Mouse (Mus musculus): ENCODE data around the gene Gas6. TPM values are rescaled to one million over a fixed set of nuclear protein-coding genes. Genes with fewer than 3 reads are reported as not detected.

Gas6 gene
- polyA plus RNA-seq, 1 experiment from 2014 or later, result 9.3 TPM

- TF ChIP-seq EP300 (IDR thresholded peaks at IDR 0.05; ENCODE audit: low read depth), result no peak
- no peak for TF ChIP-seq CTCF (IDR thresholded peaks at IDR 0.05; ENCODE audit: low read depth)
- Histone ChIP-seq H3K9ac (replicated peaks) (no peak overlapping the region), H3K4me2 (ENCODE audit: low read depth, low read length) (no peak overlapping the region), H3K36me3 (replicated peaks; ENCODE audit: insufficient read depth, low read length) (no peaks in the 10 kb centered on the region), H3K4me1 (ENCODE audit: insufficient read depth) (peaks cover 8% of the 10 kb centered on the region; the same call in 1 of the 2 replicates), H3K27me3 (ENCODE audit: insufficient read depth, low read length) (no peaks in the 10 kb centered on the region), H3K27ac (ENCODE audit: low read depth) (no peak overlapping the region), H3K4me3 (ENCODE audit: low read depth, low read length) (no peak overlapping the region), H3K9me3 (ENCODE audit: low read length) (peaks cover 5% of the 10 kb centered on the region; the same call in 1 of the 2 replicates)
- DNase-seq (no peak), ATAC-seq (no peak)
- WGBS (ENCODE audit: insufficient replicate concordance), result 72% methylated on average over 17 of the region's 17 CpGs
Measured at GRCm38 (mm10) chr8:13461085-13461765, 33.1 kb downstream of the Gas6 start.

GRCm38 (mm10) chr8:13459431-13459830 is 34.9 kb downstream of the Gas6 start:
- TF ChIP-seq CTCF (IDR thresholded peaks at IDR 0.05; ENCODE audit: low read depth) (no peak), EP300 (IDR thresholded peaks at IDR 0.05; ENCODE audit: low read depth) (no peak)
- Histone ChIP-seq H3K4me2 (ENCODE audit: low read depth, low read length) (no peak overlapping the region), H3K9ac (replicated peaks) (no peak overlapping the region), H3K36me3 (replicated peaks; ENCODE audit: insufficient read depth, low read length) (no peaks in the 10 kb centered on the region), H3K9me3 (ENCODE audit: low read length) (peaks cover 5% of the 10 kb centered on the region; the same call in 1 of the 2 replicates), H3K4me3 (ENCODE audit: low read depth, low read length) (no peak overlapping the region), H3K27me3 (ENCODE audit: insufficient read depth, low read length) (no peaks in the 10 kb centered on the region), H3K27ac (ENCODE audit: low read depth) (no peak overlapping the region), H3K4me1 (ENCODE audit: insufficient read depth) (peaks cover 8% of the 10 kb centered on the region; the same call in 1 of the 2 replicates)
- no peak for DNase-seq
- ATAC-seq, result no peak
- 88% methylated on average over 4 of the region's 4 CpGs for WGBS (ENCODE audit: insufficient replicate concordance)

- Histone ChIP-seq H3K9me3 (ENCODE audit: low read length) (peaks cover 5% of the 10 kb centered on the region; the same call in 1 of the 2 replicates), H3K4me2 (ENCODE audit: low read depth, low read length) (no peak overlapping the region), H3K36me3 (replicated peaks; ENCODE audit: insufficient read depth, low read length) (no peaks in the 10 kb centered on the region), H3K27me3 (ENCODE audit: insufficient read depth, low read length) (no peaks in the 10 kb centered on the region), H3K27ac (ENCODE audit: low read depth) (no peak overlapping the region), H3K4me1 (ENCODE audit: insufficient read depth) (no peaks in the 10 kb centered on the region), H3K9ac (replicated peaks) (no peak overlapping the region), H3K4me3 (ENCODE audit: low read depth, low read length) (no peak overlapping the region)
- DNase-seq (peak; percentile 50), ATAC-seq (no peak)
- WGBS (ENCODE audit: insufficient replicate concordance), result 18% methylated on average over 2 of the region's 2 CpGs
- peak; percentile 72 for TF ChIP-seq CTCF (IDR thresholded peaks at IDR 0.05; ENCODE audit: low read depth)
- no peak for TF ChIP-seq EP300 (IDR thresholded peaks at IDR 0.05; ENCODE audit: low read depth)
Measured at GRCm38 (mm10) chr8:13455295-13455694, 39.0 kb downstream of the Gas6 start.

GRCm38 (mm10) chr8:13454341-13455113 is 39.8 kb downstream of the Gas6 start:
- Histone ChIP-seq H3K4me3 (ENCODE audit: low read depth, low read length) (no peak overlapping the region), H3K36me3 (replicated peaks; ENCODE audit: insufficient read depth, low read length) (no peaks in the 10 kb centered on the region), H3K27me3 (ENCODE audit: insufficient read depth, low read length) (no peaks in the 10 kb centered on the region), H3K4me1 (ENCODE audit: insufficient read depth) (no peaks in the 10 kb centered on the region), H3K9me3 (ENCODE audit: low read length) (peaks cover 5% of the 10 kb centered on the region; the same call in 1 of the 2 replicates), H3K4me2 (ENCODE audit: low read depth, low read length) (no peak overlapping the region), H3K27ac (ENCODE audit: low read depth) (no peak overlapping the region), H3K9ac (replicated peaks) (no peak overlapping the region)
- no peak for DNase-seq
- ATAC-seq, result no peak
- 65% methylated on average over 8 of the region's 8 CpGs for WGBS (ENCODE audit: insufficient replicate concordance)
- TF ChIP-seq CTCF (IDR thresholded peaks at IDR 0.05; ENCODE audit: low read depth) (no peak), EP300 (IDR thresholded peaks at IDR 0.05; ENCODE audit: low read depth) (no peak)

- Histone ChIP-seq H3K27me3 (ENCODE audit: insufficient read depth, low read length) (no peaks in the 10 kb centered on the region), H3K9me3 (ENCODE audit: low read length) (peaks cover 3% of the 10 kb centered on the region; the same call in 1 of the 2 replicates), H3K27ac (ENCODE audit: low read depth) (no peak overlapping the region), H3K4me3 (ENCODE audit: low read depth, low read length) (no peak overlapping the region), H3K4me1 (ENCODE audit: insufficient read depth) (no peaks in the 10 kb centered on the region), H3K9ac (replicated peaks) (no peak overlapping the region), H3K4me2 (ENCODE audit: low read depth, low read length) (no peak overlapping the region), H3K36me3 (replicated peaks; ENCODE audit: insufficient read depth, low read length) (no peaks in the 10 kb centered on the region)
- DNase-seq (no peak), ATAC-seq (peak; percentile 74)
- TF ChIP-seq CTCF (IDR thresholded peaks at IDR 0.05; ENCODE audit: low read depth) (no peak), EP300 (IDR thresholded peaks at IDR 0.05; ENCODE audit: low read depth) (no peak)
- 45% methylated on average over 6 of the region's 6 CpGs for WGBS (ENCODE audit: insufficient replicate concordance)
Measured at GRCm38 (mm10) chr8:13451747-13452277, 42.5 kb downstream of the Gas6 start.

- Histone ChIP-seq H3K9me3 (ENCODE audit: low read length) (no peaks in the 10 kb centered on the region), H3K27me3 (ENCODE audit: insufficient read depth, low read length) (no peaks in the 10 kb centered on the region), H3K36me3 (replicated peaks; ENCODE audit: insufficient read depth, low read length) (no peaks in the 10 kb centered on the region), H3K4me3 (ENCODE audit: low read depth, low read length) (no peak overlapping the region), H3K9ac (replicated peaks) (no peak overlapping the region), H3K27ac (ENCODE audit: low read depth) (no peak overlapping the region), H3K4me2 (ENCODE audit: low read depth, low read length) (no peak overlapping the region), H3K4me1 (ENCODE audit: insufficient read depth) (no peaks in the 10 kb centered on the region)
- no peak for ATAC-seq
- 51% methylated on average over 4 of the region's 4 CpGs for WGBS (ENCODE audit: insufficient replicate concordance)
- TF ChIP-seq CTCF (IDR thresholded peaks at IDR 0.05; ENCODE audit: low read depth) (no peak), EP300 (IDR thresholded peaks at IDR 0.05; ENCODE audit: low read depth) (no peak)
- DNase-seq, result peak; percentile 43
Measured at GRCm38 (mm10) chr8:13448145-13448544, 46.1 kb downstream of the Gas6 start.

Measured in liver, postnatal 0 days (tissue).